Comparison of ENCODE assay signal across 27 mouse cellular contexts in genomic region chr11:115885281-115885680, GRCm38 (mm10). TPM values are rescaled to one million over a fixed set of nuclear protein-coding genes. Genes with fewer than 3 reads are reported as not detected.
"Had no signal": no experiment of that assay in that cellular context is flagged by ENCODE, and none has a peak within 500 bp of the region (broad histone marks: within the 10 kb centered on the region; RNA-seq: fewer than 3 reads in every experiment).

No protein-coding gene starts in this region.

- H3K9me3 ChIP-seq: liver, embryonic 15.5 days; lung, embryonic 15.5 days; megakaryocyte, embryonic 14.5 days; midbrain, embryonic 10.5 days; midbrain, embryonic 13.5 days; neural tube, embryonic 13.5 days had no signal

- H3K4me1 ChIP-seq: liver, embryonic 15.5 days; lung, embryonic 15.5 days; midbrain, embryonic 13.5 days had no signal

- H3K36me3 ChIP-seq: liver, embryonic 15.5 days; lung, embryonic 15.5 days; midbrain, embryonic 10.5 days; midbrain, embryonic 13.5 days; neural tube, embryonic 13.5 days had no signal

- H3K9ac ChIP-seq: liver, embryonic 15.5 days; lung, embryonic 15.5 days; midbrain, embryonic 13.5 days; neural tube, embryonic 13.5 days had no signal

- H3K4me3 ChIP-seq: left cerebral cortex, adult 2 months; liver, embryonic 15.5 days; lung, embryonic 15.5 days; megakaryocyte, embryonic 14.5 days; midbrain, embryonic 10.5 days; midbrain, embryonic 13.5 days; myocyte; neural tube, embryonic 13.5 days had no signal

- ATAC-seq: midbrain, embryonic 13.5 days; midbrain, embryonic 16.5 days had no signal

- H3K27ac ChIP-seq: kidney, postnatal 0 days; left cerebral cortex, adult 2 months; liver, embryonic 15.5 days; lung, embryonic 15.5 days; midbrain, embryonic 10.5 days; midbrain, embryonic 13.5 days; neural tube, embryonic 13.5 days; stomach, postnatal 0 days had no signal

- H3K4me2 ChIP-seq: liver, embryonic 11.5 days; liver, embryonic 15.5 days; lung, embryonic 15.5 days; midbrain, embryonic 13.5 days; neural tube, embryonic 13.5 days had no signal

- DNase-seq: kidney, postnatal 36 days; layer of hippocampus, postnatal 36 days; lung, adult 18-20 months; lung, postnatal 10 days; lung, postnatal 36 days; retina, postnatal 1 day; thymus, adult 2 months; thymus, postnatal 14 days; thymus, postnatal 4 days had no signal

RNA-seq across cellular contexts. Expression of gene Smim5, which starts 14.5 kb away (rescaled TPM):
- total RNA-seq: left cerebral cortex, postnatal 36 days had no signal

RNA-seq across cellular contexts. Expression of gene Smim6, which starts 26.5 kb away (rescaled TPM):
- total RNA-seq: layer of hippocampus, adult 8-10 months; layer of hippocampus, postnatal 10 days; layer of hippocampus, postnatal 36 days; left cerebral cortex, adult 2 months; left cerebral cortex, postnatal 10 days; left cerebral cortex, postnatal 36 days; monocyte, adult 5-6 weeks; neutrophil, adult 5-6 weeks had no signal

RNA-seq across cellular contexts. Expression of gene Myo15b, which starts 27.1 kb away (rescaled TPM):
- total RNA-seq: monocyte, adult 5-6 weeks; neutrophil, adult 5-6 weeks had no signal
- polyA plus RNA-seq: midbrain, embryonic 16.5 days had no signal
